Mouse (Mus musculus) forebrain, postnatal 0 days (tissue): Measurements from ENCODE around the gene Elmod3. TPM values are rescaled to one million over a fixed set of nuclear protein-coding genes. Genes with fewer than 3 reads are reported as not detected.
A peak's percentile ranks its signal among the peaks of the same experiment; 100 is the strongest.

Source experiments
- ATAC-seq: fragments of 200-750 bp; cut with Nextera tagmentation; 2 replicates; pipeline ENCODE4 v1.8.0; 2017; ENCODE audit warnings: mild to moderate bottlenecking, moderate library complexity
- DNase-seq: peaks from one replicate; pipeline ENCODE4 v3.0.0-alpha.2; 2015
- H3K27ac ChIP-seq: fragments of 300-500 bp; sonication (generic); 2 replicates; pipeline ENCODE4 v1.5.1; 2014; ENCODE audit warnings: low read depth, mild to moderate bottlenecking, antibody characterized with exemption, low read length, moderate library complexity, mixed read lengths
- H3K27me3 ChIP-seq: fragments of 300-500 bp; sonication (generic); 2 replicates; pipeline ENCODE4 v1.6.1; 2014; ENCODE audit warnings: mild to moderate bottlenecking, low read length, mixed read lengths; ENCODE audit not compliant: insufficient read depth
- H3K36me3 ChIP-seq: fragments of 300-500 bp; sonication (generic); 2 replicates; pipeline ENCODE4 v1.6.1; 2014; ENCODE audit warnings: mild to moderate bottlenecking, moderate library complexity; ENCODE audit not compliant: insufficient read depth
- H3K4me1 ChIP-seq: fragments of 300-500 bp; sonication (generic); 2 replicates; pipeline ENCODE4 v1.6.1; 2014; ENCODE audit warnings: antibody characterized with exemption; ENCODE audit not compliant: insufficient read depth
- H3K4me2 ChIP-seq: fragments of 300-500 bp; sonication (generic); 2 replicates; pipeline ENCODE4 v1.6.1; 2014; ENCODE audit warnings: low read depth, mild to moderate bottlenecking, moderate library complexity
- H3K4me3 ChIP-seq: fragments of 300-500 bp; sonication (generic); 2 replicates; pipeline ENCODE4 v1.5.1; 2014; ENCODE audit warnings: low read depth, low read length, mixed read lengths
- H3K9ac ChIP-seq: fragments of 300-500 bp; sonication (generic); 2 replicates; pipeline ENCODE4 v1.6.1; 2014; ENCODE audit warnings: mild to moderate bottlenecking
- H3K9me3 ChIP-seq: fragments of 300-500 bp; sonication (generic); 2 replicates; pipeline ENCODE4 v1.6.1; 2016; ENCODE audit warnings: low read length
- CTCF ChIP-seq: sonication (generic); IDR thresholded peaks from 2 replicates; pipeline ENCODE4 v1.5.1; 2016; ENCODE audit warnings: antibody characterized with exemption, control low read depth, low read depth
- WGBS: fragments of 180-500 bp; shearing (Covaris S2); extraction: QIAGEN DNeasy Blood & Tissue Kit; methylation state at CpG from one replicate; pipeline ENCODE4 v1.1.7; 2014; 5-methylcytosine and 5-hydroxymethylcytosine counted together
- polyA plus RNA-seq: library from polyadenylated mRNA; unstranded; fragments of >200 nt; fragmentation: Nextera tagmentation; extraction: Ambion mirVana; gene quantifications from 2 replicates; pipeline ENCODE4 v1.2.1, GENCODE M21; 2015
- total RNA-seq: library from RNA; depleted of rRNA; stranded (reverse); fragments of >200 nt; gene quantifications from 2 replicates; pipeline ENCODE4 v1.2.3, GENCODE M21; 2014

The Elmod3 gene
- total and polyA plus RNA-seq, 2 experiments from 2014 or later = 13.1 to 18.3 TPM

- peaks cover 24% of the 10 kb centered on the region for H3K4me1 ChIP-seq
- peak overlapping the region; percentile 78 for H3K4me2 ChIP-seq
- whole genome bisulfite sequencing = 82% methylated on average over 2 of the region's 2 CpGs
- H3K9me3 ChIP-seq = no peaks in the 10 kb centered on the region
- ATAC-seq (no peak), DNase-seq (no peak)
- H3K4me3 ChIP-seq = no peak overlapping the region
- no peaks in the 10 kb centered on the region for H3K27me3 ChIP-seq
- no peak overlapping the region for H3K27ac ChIP-seq
- TF ChIP-seq CTCF = no peak
- no peak overlapping the region for H3K9ac ChIP-seq
- peaks cover 17% of the 10 kb centered on the region for H3K36me3 ChIP-seq
Observed at GRCm38 (mm10) chr6:72615151-72615550, 16.9 kb upstream of the Elmod3 start.

DNA sequence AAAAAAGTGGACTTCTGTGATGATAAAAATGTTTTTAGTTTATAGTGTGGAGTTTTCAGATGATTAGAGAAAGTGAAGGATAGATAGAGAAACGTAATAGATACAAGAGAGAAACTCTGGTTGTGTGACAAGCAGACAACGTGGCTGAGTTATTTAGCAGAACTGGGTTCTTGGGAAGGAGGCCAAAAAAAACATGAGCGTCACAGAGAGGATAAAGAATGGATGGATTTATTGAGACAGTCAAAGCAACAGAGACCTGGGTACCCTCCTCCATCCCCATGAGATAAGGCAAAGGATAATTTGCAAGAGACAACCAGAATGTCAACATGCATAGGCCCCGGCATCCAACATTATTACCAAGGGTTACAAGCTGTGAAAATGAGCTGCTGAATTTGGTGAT, 12.0 kb upstream of the Elmod3 start:
- no peak overlapping the region for H3K27ac ChIP-seq
- ATAC-seq (no peak), DNase-seq (no peak)
- peaks cover 54% of the 10 kb centered on the region for H3K36me3 ChIP-seq
- TF ChIP-seq CTCF = no peak
- H3K4me1 ChIP-seq = peaks cover 8% of the 10 kb centered on the region
- H3K9ac ChIP-seq = no peak overlapping the region
- no peak overlapping the region for H3K4me2 ChIP-seq
- WGBS = 81% methylated on average over 4 of the region's 4 CpGs
- H3K27me3 ChIP-seq = no peaks in the 10 kb centered on the region
- H3K4me3 ChIP-seq = no peak overlapping the region
- H3K9me3 ChIP-seq = no peaks in the 10 kb centered on the region

GRCm38 (mm10) chr6:72608662-72609184, 10.5 kb upstream of the Elmod3 start:
- DNase-seq = no peak
- H3K4me1 ChIP-seq = no peaks in the 10 kb centered on the region
- peaks cover 54% of the 10 kb centered on the region for H3K36me3 ChIP-seq

GRCm38 (mm10) chr6:72607676-72608075, 9.5 kb upstream of the Elmod3 start:
- ATAC-seq = no peak
- no peak for TF ChIP-seq CTCF
- 87% methylated on average over 5 of the region's 5 CpGs for WGBS
- H3K9ac ChIP-seq = no peak overlapping the region
- H3K4me2 ChIP-seq = no peak overlapping the region
- no peaks in the 10 kb centered on the region for H3K4me1 ChIP-seq
- no peak for DNase-seq
- no peak overlapping the region for H3K4me3 ChIP-seq
- H3K27me3 ChIP-seq = no peaks in the 10 kb centered on the region
- H3K36me3 ChIP-seq = peaks cover 54% of the 10 kb centered on the region
- H3K27ac ChIP-seq = no peak overlapping the region
- H3K9me3 ChIP-seq = no peaks in the 10 kb centered on the region

More at GRCm38 (mm10) chr6:72608662-72609184, 10.5 kb upstream of the Elmod3 start:
- H3K27ac ChIP-seq = no peak overlapping the region
- H3K4me2 ChIP-seq = no peak overlapping the region
- H3K9me3 ChIP-seq = no peaks in the 10 kb centered on the region
- TF ChIP-seq CTCF = no peak
- H3K27me3 ChIP-seq = no peaks in the 10 kb centered on the region
- 91% methylated on average over 4 of the region's 4 CpGs for WGBS
- no peak for ATAC-seq
- no peak overlapping the region for H3K9ac ChIP-seq
- H3K4me3 ChIP-seq = no peak overlapping the region

DNA sequence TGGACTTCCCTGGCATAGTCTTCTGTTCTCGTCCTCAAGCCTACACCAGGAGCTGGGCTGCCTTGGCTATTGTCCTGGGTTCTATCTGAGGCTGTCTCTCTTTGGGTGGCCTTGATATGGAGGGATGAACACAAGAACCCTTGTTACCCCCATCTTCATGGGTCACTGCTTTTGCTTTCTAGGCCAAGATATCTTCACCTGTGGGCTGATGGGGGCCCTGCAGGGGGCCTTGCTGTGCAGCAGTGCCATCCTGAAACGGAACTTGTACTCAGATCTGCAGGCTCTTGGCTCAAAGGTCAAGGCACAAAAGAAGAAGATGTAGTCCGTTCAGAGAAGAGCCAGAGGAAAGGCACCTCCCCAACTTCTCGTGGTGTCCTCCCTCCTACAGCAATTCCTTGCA, 8.8 kb upstream of the Elmod3 start:
- ATAC-seq = no peak

GRCm38 (mm10) chr6:72604066-72604465, 5.9 kb upstream of the Elmod3 start:
- DNase-seq (no peak), ATAC-seq (no peak)
- Histone ChIP-seq H3K4me1 (no peaks in the 10 kb centered on the region), H3K9ac (no peak overlapping the region), H3K36me3 (peaks cover 28% of the 10 kb centered on the region), H3K27me3 (no peaks in the 10 kb centered on the region), H3K4me3 (no peak overlapping the region), H3K4me2 (no peak overlapping the region), H3K9me3 (no peaks in the 10 kb centered on the region), H3K27ac (no peak overlapping the region)
- no peak for TF ChIP-seq CTCF
- 89% methylated on average over 2 of the region's 2 CpGs for WGBS

More for the DNA sequence above, 8.8 kb upstream of the Elmod3 start:
- TF ChIP-seq CTCF = no peak
- Histone ChIP-seq H3K9me3 (no peaks in the 10 kb centered on the region), H3K27ac (no peak overlapping the region), H3K4me1 (no peaks in the 10 kb centered on the region), H3K4me2 (no peak overlapping the region), H3K4me3 (no peak overlapping the region), H3K27me3 (no peaks in the 10 kb centered on the region), H3K9ac (no peak overlapping the region), H3K36me3 (peaks cover 54% of the 10 kb centered on the region)
- 83% methylated on average over 4 of the region's 4 CpGs for WGBS
- DNase-seq = no peak

- WGBS = 48% methylated on average over 1 of the region's 1 CpGs
- H3K4me3 ChIP-seq = no peak overlapping the region
- no peak overlapping the region for H3K4me2 ChIP-seq
- H3K4me1 ChIP-seq = peaks cover 6% of the 10 kb centered on the region
- ATAC-seq (0 out of 2 replicates have a peak, but pooled peaks have one; percentile 17), DNase-seq (peak; percentile 75)
- H3K9me3 ChIP-seq = no peaks in the 10 kb centered on the region
- no peak overlapping the region for H3K9ac ChIP-seq
- peaks cover 13% of the 10 kb centered on the region for H3K36me3 ChIP-seq
- H3K27me3 ChIP-seq = no peaks in the 10 kb centered on the region
- no peak overlapping the region for H3K27ac ChIP-seq
- peak; percentile 88 for TF ChIP-seq CTCF
Observed at GRCm38 (mm10) chr6:72601732-72602131, 3.5 kb upstream of the Elmod3 start.
